Mouse (Mus musculus) myocyte (in vitro differentiated cells): ENCODE results near the gene Dlx4.

Source experiments
- E2F4 ChIP-seq: IDR thresholded peaks from one replicate; pipeline ENCODE4 v1.6.1; 2011; ENCODE audit warnings: mild to moderate bottlenecking, control low read depth, moderate library complexity; ENCODE audit not compliant: insufficient read depth
- MAX ChIP-seq: IDR thresholded peaks from one replicate; pipeline ENCODE4 v1.6.1; 2011; ENCODE audit warnings: low read depth, mild to moderate bottlenecking, control low read depth
- MYOD1 ChIP-seq, 3 experiments: IDR thresholded peaks; one replicate each; pipeline ENCODE4 v1.6.1; 2011; ENCODE audit warnings: control low read depth in 2 of 3, low read depth in 2 of 3, mild to moderate bottlenecking in 2 of 3, moderate library complexity in 1 of 3; ENCODE audit not compliant: insufficient read length in 2 of 3, control insufficient read depth in 1 of 3
- MYOG ChIP-seq, 3 experiments: IDR thresholded peaks; one replicate each; pipeline ENCODE4 v1.6.1; 2011; ENCODE audit warnings: control low read depth in 2 of 3, low read depth in 2 of 3, mild to moderate bottlenecking in 2 of 3; ENCODE audit not compliant: insufficient read length in 2 of 3, control insufficient read depth in 1 of 3, insufficient read depth in 1 of 3
- POLR2A ChIP-seq: IDR thresholded peaks from one replicate; pipeline ENCODE4 v1.6.1; 2011; ENCODE audit warnings: low read depth, mild to moderate bottlenecking, control low read depth, moderate library complexity; ENCODE audit not compliant: insufficient read length
- TCF12 ChIP-seq: IDR thresholded peaks from one replicate; pipeline ENCODE4 v1.6.1; 2011; ENCODE audit warnings: mild to moderate bottlenecking, control low read depth; ENCODE audit not compliant: poor library complexity, insufficient read depth, severe bottlenecking
- USF1 ChIP-seq: IDR thresholded peaks from one replicate; pipeline ENCODE4 v1.6.1; 2011; ENCODE audit warnings: low read depth, mild to moderate bottlenecking, control low read depth, moderate library complexity

GRCm38 (mm10) chr11:95121161-95122099 lies 24.6 kb downstream of the Dlx4 start:
- TF ChIP-seq E2F4 (no peak), MAX (no peak), TCF12 (no peak), MYOG (IDR thresholded peaks at IDR 0.05; ENCODE audit: control insufficient read depth in 1 of 3, insufficient read depth in 1 of 3, insufficient read length in 2 of 3, low read depth in 2 of 3) (peak in 1 of 3 experiments; percentile 14), POLR2A (no peak), MYOD1 (IDR thresholded peaks at IDR 0.05; ENCODE audit: control insufficient read depth in 1 of 3, insufficient read length in 2 of 3, low read depth in 2 of 3) (no peak), USF1 (no peak)
